Mouse (Mus musculus): ENCODE results near the gene Col6a4. TPM values are rescaled to one million over a fixed set of nuclear protein-coding genes. Genes with fewer than 3 reads are reported as not detected.
A peak's percentile ranks its signal among the peaks of the same experiment; 100 is the strongest.

The Col6a4 gene
- under 1 TPM; 0.10 to 0.30 TPM for total RNA-seq (2021)
- long read RNA-seq, experiment 1, result 0 reads
- long read RNA-seq, experiment 2, result 0 reads

DNA sequence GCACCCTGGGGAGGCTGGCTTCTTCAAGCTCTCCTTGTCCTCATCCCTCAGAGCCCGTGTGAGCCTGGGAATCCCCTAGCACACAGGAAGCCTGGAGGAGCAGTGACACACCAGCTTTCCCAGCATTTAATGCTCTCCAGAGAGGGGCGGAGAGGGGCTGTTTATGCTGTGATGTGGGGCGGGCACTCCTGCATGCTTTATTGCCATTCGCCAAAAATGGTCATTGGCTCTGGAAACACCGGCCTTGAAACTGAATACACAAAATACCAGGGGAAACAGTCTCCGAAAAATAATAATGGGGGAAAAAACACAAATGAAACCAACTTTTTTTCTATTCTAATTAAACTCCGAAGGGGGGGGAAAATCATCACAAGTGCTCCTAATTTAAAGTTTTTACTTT is at the start of gene Col6a4:
TSS of gene Col6a4 (minus strand) at position 101 of the 400 bp plus-strand sequence.
- no peak for DNase-seq (ENCODE audit: low spot score in 2 of 2)

DNA sequence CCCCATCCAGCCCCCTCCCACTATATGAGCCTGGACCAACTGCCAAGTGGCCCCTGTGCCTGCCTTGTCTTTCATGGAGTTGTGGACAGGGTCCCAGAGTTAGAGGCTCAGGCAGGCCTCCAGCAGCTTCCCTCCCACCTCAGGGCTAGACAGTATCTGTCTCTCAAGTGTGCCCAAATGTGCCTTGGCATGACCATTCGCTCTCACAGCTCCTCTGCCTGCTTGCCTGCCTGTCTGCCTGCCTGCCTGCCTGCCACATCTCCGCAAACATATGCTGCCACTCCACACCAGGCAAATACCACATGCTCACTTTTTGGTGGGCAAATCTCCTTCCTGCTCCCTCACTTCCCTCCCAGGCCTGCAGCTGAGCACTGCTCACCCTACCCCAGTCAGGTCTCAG is 49.0 kb upstream of the Col6a4 start:
- no peak for DNase-seq (ENCODE audit: low spot score in 2 of 2)

DNA sequence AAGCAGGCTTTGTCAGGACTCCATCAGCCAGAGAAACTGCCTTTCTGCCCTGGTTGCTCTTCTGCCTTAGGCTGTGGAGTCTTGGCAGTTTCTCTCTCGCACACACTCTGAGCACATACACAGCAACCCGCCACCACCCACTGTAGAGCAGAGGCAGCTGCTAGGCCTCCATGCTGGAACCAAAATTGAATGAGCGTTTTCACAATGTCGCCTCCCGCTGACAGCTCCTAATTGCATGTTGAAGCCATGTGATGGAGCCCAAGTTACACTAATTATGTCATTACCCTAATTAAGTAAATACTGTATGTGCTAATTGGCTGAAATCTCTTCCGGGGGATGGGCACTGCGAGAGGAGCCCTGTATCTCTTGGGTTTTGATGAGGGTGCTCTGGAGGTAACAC is 47.6 kb upstream of the Col6a4 start:
- DNase-seq (ENCODE audit: low spot score in 2 of 2), result no peak

DNA sequence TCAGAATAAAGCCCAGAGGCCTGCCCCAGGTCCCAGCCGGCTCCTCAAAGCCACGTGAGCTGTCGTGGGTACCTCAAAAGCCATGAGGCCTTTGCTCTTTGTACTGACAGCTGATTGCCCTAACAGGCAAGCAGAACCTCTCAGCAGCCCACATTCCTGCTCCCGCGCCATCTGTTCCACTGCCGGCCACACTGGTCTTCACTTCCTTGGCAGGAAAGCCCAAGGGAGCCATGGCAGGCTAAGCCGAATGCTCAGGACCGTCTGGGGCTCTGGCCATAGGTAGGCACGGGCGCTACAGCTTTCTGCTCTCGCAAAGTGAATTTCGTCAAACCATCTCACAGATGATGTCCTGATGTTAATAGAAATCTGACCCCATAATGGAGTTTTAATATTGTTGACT is 45.4 kb upstream of the Col6a4 start:
- DNase-seq (ENCODE audit: low spot score in 2 of 2), result no peak

DNA sequence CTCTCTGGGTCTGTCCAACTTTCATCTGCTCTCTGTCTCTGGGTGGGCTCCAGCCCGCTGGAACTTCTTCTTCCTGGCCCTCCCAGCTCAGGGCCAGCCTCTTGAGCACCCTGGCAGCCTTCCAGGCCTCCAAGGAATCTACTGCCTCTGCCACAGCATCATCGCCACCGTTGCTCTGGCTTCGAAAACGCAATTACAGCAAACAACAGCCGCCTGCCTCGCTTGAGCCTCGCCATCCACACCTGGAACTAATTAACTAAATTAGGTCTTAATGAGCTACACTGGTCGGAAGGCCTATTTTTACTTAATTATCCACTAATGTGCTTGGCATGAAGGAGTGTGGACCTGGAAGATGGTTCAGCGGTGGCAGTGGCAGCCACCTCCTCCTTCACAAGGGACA is 43.2 kb upstream of the Col6a4 start:
- no peak for DNase-seq (ENCODE audit: low spot score in 2 of 2)

DNA sequence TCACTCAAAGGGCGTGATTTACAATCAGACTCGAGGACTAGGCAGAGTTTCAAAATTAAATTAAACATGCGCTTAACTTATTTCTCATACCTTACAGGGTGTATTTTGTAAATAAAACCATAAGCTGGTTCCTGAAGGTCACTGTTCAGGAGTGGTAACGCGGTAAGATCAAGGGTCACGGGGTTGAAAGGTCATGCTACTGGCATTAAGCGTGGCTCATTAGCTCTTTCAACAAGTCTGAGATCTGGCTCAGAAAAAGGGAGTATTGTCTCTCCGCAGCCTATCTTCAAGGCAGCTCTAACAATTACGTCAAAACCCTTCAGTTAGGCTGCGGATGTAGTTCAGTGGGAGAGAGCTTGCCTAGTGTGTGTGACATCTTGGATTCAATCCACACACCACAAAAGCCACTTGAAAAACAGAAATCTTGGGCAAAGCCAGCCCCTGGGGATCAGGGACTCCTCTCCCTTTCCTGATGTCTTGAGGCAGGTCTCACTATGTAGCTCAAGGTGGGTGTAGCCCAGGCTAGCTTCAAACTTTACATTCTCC is 41.2 kb upstream of the Col6a4 start:
- DNase-seq (ENCODE audit: low spot score in 2 of 2), result no peak

DNA sequence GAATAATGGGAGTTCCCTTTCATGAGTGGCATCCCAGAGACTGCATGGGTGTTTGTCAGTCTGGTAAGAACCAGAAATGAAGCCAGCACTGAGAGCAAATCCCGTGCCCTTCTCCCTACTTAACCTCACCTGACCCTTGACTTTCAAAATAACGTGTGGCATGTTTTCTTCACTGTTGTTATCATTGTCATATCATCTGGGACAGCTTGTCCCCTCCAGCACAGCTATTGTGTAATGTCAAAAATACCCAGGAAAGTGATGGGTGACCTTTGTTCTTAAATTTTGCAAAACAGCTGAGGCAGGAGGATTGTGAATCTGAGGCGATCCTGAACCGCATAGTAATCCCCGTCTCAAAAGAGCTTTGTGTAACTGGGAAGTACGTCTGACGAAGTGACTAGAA is 33.7 kb upstream of the Col6a4 start:
- DNase-seq (ENCODE audit: low spot score in 2 of 2), result no peak

DNA sequence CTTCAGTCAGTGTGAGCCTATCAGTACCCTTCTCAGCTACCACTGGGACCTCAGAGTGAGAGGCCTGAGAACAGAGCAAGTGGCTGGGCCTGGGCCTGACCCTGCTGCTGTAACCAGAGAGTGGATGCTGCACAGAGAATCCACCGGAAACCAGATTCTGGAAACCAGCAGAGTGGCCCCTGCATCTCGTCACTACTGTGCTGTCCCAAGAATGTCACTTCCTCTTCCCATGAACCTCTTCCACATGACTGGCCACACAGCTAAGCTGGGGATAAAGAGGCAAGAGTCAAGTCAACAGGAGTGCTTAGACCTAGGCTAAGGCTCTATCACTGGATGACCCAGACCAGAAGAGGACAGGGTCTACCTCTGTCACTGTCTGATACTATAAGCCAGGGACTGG is 32.5 kb upstream of the Col6a4 start:
- DNase-seq (ENCODE audit: low spot score in 2 of 2), result no peak

DNA sequence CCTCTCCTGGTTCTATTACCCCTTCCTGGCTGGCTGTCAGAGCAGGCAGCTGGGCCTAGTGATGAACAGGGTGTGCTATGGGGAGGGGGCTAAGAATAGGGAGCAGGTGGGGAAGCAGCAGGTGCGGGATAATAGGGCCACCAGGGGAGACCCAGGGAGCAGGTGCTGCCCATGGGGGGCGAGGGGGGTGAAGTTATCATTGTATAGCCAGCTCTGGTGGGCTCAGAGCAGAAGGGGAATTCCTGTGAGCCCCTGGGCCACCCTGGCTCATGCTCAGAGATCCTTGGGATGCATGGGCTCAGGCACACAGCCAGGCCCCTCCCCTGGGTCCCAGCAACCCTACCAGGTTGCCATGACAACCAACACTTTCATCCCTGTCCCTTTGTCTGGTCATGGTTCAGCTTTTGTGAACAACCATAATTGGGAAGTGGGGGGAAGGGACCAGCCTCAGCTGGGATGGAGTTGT is 30.2 kb upstream of the Col6a4 start:
- DNase-seq (ENCODE audit: low spot score in 2 of 2), result no peak

DNA sequence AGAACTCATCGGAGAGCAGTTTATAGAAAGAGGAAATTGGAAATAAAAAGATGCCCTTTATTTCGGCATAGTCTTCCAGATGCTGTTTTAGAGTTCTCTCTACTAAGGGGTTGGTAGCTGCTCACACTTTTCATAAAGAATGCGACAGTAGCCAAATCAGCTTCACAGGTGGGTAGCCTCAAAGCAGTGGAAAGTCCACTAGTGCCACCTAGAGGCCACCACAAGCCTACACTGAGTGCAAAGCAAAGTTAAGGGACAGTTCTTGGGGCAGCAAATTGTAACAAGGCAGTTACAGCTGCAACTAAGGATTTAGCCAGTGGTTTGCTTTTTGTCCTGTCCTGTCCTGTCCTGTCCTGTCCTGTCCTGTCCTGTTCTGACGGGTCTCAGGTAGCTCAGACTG is 27.0 kb upstream of the Col6a4 start:
- DNase-seq (ENCODE audit: low spot score in 2 of 2), result peak in 1 of 2 experiments; percentile 25

DNA sequence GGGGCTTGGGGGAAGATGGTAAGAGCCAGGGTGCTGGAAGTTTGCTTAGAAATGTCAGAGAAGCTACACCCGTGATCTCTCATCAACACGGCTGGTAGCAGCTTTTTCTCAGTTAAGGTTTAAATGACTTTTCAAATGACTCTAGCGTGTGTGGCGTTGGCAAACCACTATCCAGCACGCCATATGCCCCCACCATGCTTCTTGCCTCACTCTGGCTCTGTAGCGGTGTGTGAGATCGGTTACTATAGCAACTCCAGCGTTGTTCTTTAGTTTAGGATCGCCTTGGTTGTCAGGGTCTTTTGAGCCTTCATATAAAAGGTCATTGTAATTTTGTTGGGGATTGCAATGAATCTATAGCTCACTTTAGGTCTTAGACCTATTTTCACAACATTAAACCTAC is 22.5 kb upstream of the Col6a4 start:
- no peak for DNase-seq (ENCODE audit: low spot score in 2 of 2)

DNA sequence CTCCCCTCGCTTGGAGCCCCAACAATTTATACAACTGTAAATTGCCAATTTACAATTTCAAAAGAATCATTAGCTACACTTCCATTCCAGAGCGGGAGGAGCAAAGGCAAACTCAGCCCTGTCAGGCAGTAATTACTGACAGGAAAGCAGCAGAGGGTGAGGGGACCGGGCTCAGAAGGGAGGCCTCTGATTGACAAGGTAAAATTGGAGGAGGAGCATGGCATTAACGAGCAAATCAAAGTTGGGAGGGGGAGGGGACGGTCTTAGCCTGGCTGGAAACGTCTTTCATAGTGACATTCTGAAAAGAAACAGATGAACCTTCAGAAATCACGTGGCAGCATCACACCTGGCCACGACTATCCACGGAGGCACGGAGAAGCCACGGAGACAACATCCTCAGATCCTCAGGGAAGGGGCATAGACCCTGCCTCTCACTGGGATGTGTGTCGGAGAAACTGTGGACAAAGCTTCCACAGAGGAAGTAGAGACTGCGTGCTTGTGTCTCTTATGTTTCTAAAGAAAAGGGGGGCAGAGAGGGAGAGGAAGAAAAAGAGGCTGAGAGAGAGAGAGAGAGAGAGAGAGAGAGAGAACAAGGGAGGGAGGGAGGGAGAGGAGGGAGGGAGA is 19.3 kb upstream of the Col6a4 start:
- no peak for DNase-seq (ENCODE audit: low spot score in 2 of 2)

DNA sequence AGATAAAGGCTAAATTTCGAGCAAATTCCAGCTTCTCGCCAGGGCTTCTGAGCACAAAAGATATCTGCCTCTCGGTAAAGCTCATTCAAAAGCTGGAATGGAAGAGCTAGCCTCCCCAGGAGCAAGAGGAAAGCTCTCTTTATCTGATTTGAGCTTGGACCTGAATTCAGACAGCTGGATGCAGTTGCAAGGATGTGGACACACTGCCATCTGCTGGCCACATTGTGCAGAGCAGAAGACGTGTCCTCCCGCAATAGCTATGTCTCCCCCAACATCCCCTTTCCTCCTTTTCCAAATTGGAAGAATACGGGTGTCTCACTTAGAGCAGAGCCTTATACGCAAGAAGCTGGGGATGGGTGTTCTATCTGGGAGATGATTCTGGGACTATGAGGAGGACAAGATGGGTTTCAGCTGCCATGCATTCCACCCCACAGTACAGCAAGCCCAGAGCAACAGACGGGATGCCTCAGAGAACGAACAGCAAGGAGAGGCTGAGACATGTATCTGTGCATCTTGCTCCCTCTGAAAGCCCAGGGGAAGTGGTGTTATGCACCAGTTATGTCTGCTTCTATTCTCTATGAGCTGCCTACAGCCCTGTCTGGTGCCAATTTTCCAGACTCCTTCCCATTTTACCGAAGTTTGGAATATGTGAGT is 16.3 kb upstream of the Col6a4 start:
- peak; percentile 71 to 74 for DNase-seq (ENCODE audit: low spot score in 2 of 2)

DNA sequence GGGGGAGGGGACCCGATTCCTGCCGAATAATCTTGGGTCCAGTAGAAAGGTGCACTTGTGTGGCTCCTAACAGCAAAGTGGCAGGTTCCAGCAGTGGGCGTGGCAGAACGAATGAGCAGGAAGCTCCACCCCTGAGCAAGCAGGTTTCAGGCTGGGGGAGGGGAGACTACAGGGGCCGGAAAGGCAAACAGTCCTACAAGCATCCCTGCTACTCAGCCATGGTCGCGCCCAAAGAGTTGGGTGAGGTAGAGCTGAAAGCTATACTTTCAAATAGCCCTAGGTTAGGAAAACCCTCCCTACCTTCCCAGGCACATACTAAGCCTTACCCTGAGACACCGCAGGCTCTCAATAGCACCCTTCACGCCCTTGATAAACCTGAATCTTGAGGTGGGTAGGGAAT is 9.7 kb upstream of the Col6a4 start:
- no peak for DNase-seq (ENCODE audit: low spot score in 2 of 2)

DNA sequence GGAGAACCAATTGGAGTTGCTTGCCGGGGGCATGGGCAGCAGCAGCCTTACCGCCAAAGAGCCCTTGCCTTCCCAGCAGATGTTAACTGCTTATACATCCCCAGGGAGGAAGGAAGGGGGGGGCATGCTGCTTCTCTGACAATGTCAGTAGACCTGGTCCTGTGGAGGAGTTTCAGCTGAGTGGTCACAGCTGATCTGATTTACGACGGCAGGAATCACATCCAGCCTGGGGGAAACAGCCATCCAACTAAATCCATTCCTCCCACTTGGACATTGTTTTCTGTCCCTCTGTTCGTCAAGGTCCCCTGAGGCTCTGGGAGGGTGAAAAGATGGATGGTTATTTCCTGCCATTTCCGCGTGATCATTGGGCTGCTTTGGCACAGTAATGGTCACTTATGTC is 7.8 kb upstream of the Col6a4 start:
- DNase-seq (ENCODE audit: low spot score in 2 of 2), result no peak

DNA sequence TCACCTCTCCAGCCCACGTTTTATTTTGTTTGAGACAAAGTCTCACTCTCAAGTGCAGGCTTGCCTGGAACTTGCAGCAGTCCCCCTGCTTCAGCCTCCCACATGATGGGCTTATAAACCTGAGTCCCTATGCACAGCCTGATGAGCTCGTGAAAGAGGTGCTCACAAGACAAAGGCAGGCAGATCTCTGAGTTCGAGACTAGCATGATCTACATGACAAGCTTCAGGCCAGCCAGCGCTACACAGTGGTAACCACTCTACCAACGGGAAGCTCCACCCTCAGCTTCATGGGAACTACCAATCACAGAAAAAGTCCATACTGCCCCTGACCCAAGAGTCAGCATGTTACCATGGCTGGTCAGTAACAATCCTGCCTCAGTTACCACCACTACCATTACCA is 4.6 kb upstream of the Col6a4 start:
- DNase-seq (ENCODE audit: low spot score in 2 of 2), result no peak

DNA sequence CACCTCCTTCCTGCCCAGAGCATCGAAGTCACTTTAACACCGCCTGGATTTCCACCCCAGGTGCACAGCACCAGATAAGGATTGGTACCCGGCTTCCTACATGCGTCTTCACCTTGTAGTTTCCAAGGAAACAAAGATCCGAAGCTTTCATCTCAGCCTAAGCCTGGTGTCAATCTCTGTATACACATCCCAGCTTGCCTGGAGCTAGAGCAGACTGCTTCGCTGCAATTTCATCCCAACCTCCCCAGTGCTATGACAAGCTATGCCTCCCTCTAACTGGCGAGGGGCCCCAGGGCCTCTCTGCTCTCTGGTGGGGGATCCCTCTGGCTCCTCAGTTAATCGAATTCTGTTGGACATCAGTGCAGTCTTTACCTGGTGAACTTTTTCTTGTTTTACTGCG is 3.7 kb upstream of the Col6a4 start:
- no peak for DNase-seq (ENCODE audit: low spot score in 2 of 2)

DNA sequence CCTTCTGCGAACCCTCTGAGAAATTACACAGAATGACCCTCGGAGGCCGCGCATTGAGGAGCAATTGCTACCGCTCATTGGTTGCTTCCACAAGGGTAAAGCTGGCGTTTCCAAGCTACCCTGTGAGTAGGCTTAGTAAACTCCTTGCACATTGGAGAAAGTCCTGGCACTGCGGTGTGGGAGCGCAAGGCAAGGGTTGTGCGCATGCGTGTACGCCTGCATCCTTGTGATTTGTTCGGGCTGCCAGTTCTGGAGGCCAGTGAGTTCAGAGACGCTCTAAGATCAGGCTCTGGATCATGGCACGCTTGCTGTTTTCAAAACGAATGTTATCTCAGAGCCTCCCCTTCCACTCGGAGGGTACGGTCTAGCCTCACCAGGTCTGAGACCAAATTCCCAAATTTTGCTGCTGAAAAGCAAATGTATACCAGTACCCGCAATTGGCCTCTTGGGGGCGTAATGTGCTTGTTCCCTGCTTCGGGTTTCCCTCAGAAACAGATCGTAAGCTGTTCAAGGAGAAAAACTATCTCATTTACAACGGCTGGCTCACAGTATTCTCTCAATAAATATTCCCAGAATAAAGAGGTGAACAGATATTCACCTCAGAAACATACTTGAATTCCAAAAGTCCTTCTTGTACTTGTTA is 2.9 kb upstream of the Col6a4 start:
- DNase-seq (ENCODE audit: low spot score in 2 of 2), result no peak

DNA sequence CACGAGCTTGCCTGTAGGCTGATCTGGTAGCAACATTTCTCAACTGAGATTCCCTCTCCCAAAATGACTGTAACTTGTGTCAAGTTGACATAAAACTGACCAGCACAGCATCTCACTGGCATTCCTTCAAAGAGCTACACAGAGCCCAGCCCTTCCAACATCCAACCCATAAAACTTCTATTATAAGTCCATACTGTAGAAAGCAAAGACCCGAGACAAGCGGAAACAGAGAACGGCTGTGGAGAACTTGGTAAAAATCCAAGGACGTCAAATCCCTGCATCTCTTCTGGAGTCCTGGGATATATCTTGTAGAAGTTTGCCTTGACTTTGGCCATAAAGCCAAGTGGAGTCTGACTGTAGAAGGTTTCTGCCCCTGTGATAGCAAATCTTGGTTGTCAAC is 15.1 kb downstream of the Col6a4 start:
- no peak for DNase-seq (ENCODE audit: low spot score in 2 of 2)

DNA sequence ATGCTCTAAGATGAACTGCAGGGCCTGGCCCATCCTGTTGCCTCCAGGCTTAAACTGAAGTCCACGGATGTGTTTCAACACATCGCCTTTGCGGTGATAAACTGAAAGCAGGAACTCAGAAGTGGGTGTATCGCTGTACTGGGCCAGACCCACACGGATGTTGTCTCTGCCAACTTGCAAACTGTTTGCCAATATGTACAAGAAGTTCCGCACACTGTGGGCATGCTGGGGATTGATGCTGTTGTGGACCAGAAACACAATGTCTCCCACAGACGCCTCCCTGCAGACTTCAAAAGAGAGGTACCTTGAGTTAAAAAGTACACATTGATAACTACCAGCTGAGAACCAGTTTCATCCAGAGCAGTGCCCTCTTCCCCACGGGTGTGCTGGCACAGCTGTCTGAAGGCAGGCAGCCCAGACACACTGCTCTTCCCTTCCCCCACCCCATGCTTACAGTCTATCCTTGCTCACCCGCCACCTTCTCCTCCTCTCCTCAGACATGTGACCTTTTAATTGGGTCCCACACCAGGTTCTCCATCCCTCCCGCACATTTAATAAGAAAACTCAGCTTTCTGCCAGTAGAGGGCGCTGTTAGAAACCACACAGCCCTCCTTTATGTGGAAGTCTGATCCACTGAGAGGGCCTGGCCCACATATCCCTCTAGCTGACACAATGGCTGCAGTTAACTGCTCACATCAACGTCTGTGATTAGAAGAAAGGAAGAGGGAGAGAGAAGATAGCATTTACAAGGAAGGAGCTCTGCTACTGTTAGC is 16.1 kb downstream of the Col6a4 start:
- peak; percentile 38 to 47 for DNase-seq (ENCODE audit: low spot score in 2 of 2)

DNA sequence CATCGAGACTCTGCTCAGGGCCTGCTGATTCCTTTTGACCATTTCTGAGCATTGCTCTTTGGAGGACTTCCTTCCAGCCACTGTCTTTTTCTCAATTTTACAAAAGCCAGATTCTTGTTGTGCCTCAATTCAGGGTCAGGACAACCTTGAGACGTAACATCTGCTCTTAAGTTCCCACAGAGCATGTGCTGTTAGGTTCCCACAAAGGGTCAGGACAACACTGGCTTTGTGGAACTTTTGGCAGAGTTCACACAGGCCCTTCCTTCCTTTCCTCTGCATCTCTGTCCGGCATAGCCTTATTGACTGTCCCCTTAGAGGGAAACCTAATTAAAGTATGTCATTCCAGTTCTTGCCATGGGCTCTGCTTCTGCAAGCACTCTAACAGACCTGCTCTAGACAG is 18.6 kb downstream of the Col6a4 start:
- no peak for DNase-seq (ENCODE audit: low spot score in 2 of 2)

DNA sequence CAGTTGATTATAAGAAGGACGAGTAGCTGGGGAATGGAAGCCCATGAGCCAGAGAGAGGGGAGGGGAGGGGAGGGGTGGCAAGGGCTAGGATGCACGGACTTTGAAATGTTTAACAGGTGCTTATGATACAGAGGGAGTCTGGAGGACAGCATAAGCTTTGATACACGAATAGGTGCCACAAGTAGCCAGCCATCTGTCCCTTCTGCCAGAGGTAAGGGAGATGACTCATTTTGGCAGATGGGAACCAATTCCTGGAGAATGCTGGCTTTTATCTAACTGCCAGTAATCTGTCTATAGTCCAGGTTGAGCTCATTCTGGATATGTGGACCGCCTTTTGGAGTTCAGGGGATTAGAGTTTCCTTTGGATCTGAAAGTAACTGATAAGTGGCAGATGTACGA is 20.3 kb downstream of the Col6a4 start:
- DNase-seq (ENCODE audit: low spot score in 2 of 2), result no peak
